Mouse (Mus musculus) limb, embryonic 15.5 days (tissue): ENCODE data around the gene Nusap1. TPM values are rescaled to one million over a fixed set of nuclear protein-coding genes. Genes with fewer than 3 reads are reported as not detected.
A peak's percentile ranks its signal among the peaks of the same experiment; 100 is the strongest.
"Not testable (repeated sequence)": the region's sequence is repeated elsewhere in the genome, so short reads cannot be mapped to it uniquely, and the experiment has no call there.

ENCODE experiments used
- ATAC-seq: fragments of 200-750 bp; cut with Nextera tagmentation; 2 replicates; pipeline ENCODE4 v1.8.0; 2017; ENCODE audit warnings: low read depth, moderate TSS enrichment; ENCODE audit not compliant: insufficient number of reproducible peaks, low FRiP score, low TSS enrichment
- H3K27ac ChIP-seq: fragments of 300-500 bp; sonication (generic); 2 replicates; pipeline ENCODE4 v1.5.1; 2015; ENCODE audit warnings: moderate library complexity, mild to moderate bottlenecking, inconsistent platforms
- H3K27me3 ChIP-seq: fragments of 300-500 bp; sonication (generic); 2 replicates; pipeline ENCODE4 v1.6.1; 2015; ENCODE audit warnings: inconsistent platforms
- H3K36me3 ChIP-seq: fragments of 300-500 bp; sonication (generic); 2 replicates; pipeline ENCODE4 v1.6.1; 2015; ENCODE audit warnings: inconsistent platforms
- H3K4me1 ChIP-seq: fragments of 300-500 bp; sonication (generic); 2 replicates; pipeline ENCODE4 v1.6.1; 2015; ENCODE audit warnings: inconsistent platforms
- H3K4me2 ChIP-seq: fragments of 300-500 bp; sonication (generic); 2 replicates; pipeline ENCODE4 v1.6.1; 2015; ENCODE audit warnings: mild to moderate bottlenecking, inconsistent platforms
- H3K4me3 ChIP-seq: fragments of 300-500 bp; sonication (generic); 2 replicates; pipeline ENCODE4 v1.5.1; 2015; ENCODE audit warnings: mild to moderate bottlenecking, inconsistent platforms
- H3K9ac ChIP-seq: fragments of 300-500 bp; sonication (generic); 2 replicates; pipeline ENCODE4 v1.6.1; 2015; ENCODE audit warnings: inconsistent platforms
- H3K9me3 ChIP-seq: fragments of 300-500 bp; sonication (generic); 2 replicates; pipeline ENCODE4 v1.6.1; 2016; ENCODE audit warnings: inconsistent platforms
- WGBS: fragments of 180-500 bp; shearing (Covaris S2); methylation state at CpG from one replicate; pipeline ENCODE4 v1.1.7; 2015; 5-methylcytosine and 5-hydroxymethylcytosine counted together
- polyA plus RNA-seq: library from polyadenylated mRNA; unstranded; fragments of >200 nt; fragmentation: Nextera tagmentation; extraction: Ambion mirVana; gene quantifications from 2 replicates; pipeline ENCODE4 v1.2.1, GENCODE M21; 2015

Gene Nusap1
- polyA plus RNA-seq, 1 experiment from 2014 or later = 60.3 TPM

GRCm38 (mm10) chr2:119601027-119601426 is 17.1 kb upstream of the Nusap1 start:
- H3K36me3 ChIP-seq = peaks cover 57% of the 10 kb centered on the region
- no peak overlapping the region for H3K9ac ChIP-seq
- no peak overlapping the region for H3K4me3 ChIP-seq
- no peak overlapping the region for H3K27ac ChIP-seq
- no peaks in the 10 kb centered on the region for H3K9me3 ChIP-seq
- 0 out of 2 replicates have a peak, but pooled peaks cover 2% of the 10 kb centered on the region for H3K4me1 ChIP-seq
- no peaks in the 10 kb centered on the region for H3K27me3 ChIP-seq
- no peak overlapping the region for H3K4me2 ChIP-seq
- WGBS = 74% methylated on average over 4 of the region's 4 CpGs
- ATAC-seq = no peak

- not testable (repeated sequence) for H3K9ac ChIP-seq, H3K27me3 ChIP-seq, H3K4me1 ChIP-seq, H3K4me2 ChIP-seq, H3K27ac ChIP-seq, H3K4me3 ChIP-seq, ATAC-seq, H3K9me3 ChIP-seq
- peaks cover 55% of the 10 kb centered on the region for H3K36me3 ChIP-seq
- 41% methylated on average over 3 of the region's 3 CpGs for WGBS
Measured at GRCm38 (mm10) chr2:119601575-119601974, 16.5 kb upstream of the Nusap1 start.

DNA sequence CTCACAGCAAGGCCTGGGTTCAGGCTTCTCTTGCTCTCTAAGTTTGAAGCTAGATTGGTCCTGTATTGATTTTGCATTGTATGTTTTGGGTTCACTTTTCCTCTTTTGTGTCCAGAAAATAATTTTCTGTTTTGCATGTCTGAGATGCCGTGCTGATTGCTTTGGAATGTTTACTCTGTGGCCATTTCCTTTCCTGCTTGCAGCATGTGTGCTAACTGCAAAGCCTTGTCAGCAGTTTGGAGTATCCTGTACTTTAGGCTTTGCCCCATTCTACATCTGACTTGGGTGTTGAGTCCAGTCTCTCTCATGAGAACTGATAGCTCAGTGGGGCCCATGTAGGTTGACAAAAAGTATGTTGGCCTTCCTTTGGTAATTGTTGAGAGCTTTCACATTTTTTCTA is 15.6 kb upstream of the Nusap1 start:
- Histone ChIP-seq H3K9ac (no peak overlapping the region), H3K9me3 (no peaks in the 10 kb centered on the region), H3K4me2 (no peak overlapping the region), H3K27ac (no peak overlapping the region), H3K4me3 (no peak overlapping the region), H3K27me3 (no peaks in the 10 kb centered on the region), H3K36me3 (peaks cover 52% of the 10 kb centered on the region), H3K4me1 (0 out of 2 replicates have a peak, but pooled peaks cover 2% of the 10 kb centered on the region)
- 70% methylated on average over 1 of the region's 1 CpGs for WGBS
- ATAC-seq = no peak

DNA sequence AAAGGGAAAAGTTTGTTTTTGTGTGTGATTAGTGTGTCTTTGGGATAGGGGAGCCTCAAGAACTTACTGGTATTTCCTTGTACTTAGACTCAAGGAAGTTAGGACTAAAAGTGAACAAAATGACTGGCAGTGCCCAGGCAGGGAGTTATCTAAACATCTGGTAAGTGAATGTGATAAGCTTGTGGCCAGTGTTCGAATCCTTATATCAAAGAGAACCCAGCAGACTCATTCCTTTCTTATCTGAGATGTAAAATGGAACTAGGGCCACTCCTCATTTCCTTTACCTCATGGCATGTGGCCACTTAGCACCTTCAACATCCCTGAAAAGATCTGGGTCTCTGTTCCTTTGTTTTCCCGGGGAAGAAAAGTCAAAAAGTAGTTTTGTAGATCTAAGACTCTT is 14.2 kb upstream of the Nusap1 start:
- peaks cover 54% of the 10 kb centered on the region for H3K36me3 ChIP-seq
- H3K9ac ChIP-seq = no peak overlapping the region
- 84% methylated on average over 2 of the region's 2 CpGs for WGBS
- H3K4me3 ChIP-seq = no peak overlapping the region
- no peak overlapping the region for H3K27ac ChIP-seq
- H3K9me3 ChIP-seq = no peaks in the 10 kb centered on the region
- no peak for ATAC-seq
- H3K4me1 ChIP-seq = 0 out of 2 replicates have a peak, but pooled peaks cover 2% of the 10 kb centered on the region
- H3K4me2 ChIP-seq = no peak overlapping the region
- H3K27me3 ChIP-seq = no peaks in the 10 kb centered on the region

DNA sequence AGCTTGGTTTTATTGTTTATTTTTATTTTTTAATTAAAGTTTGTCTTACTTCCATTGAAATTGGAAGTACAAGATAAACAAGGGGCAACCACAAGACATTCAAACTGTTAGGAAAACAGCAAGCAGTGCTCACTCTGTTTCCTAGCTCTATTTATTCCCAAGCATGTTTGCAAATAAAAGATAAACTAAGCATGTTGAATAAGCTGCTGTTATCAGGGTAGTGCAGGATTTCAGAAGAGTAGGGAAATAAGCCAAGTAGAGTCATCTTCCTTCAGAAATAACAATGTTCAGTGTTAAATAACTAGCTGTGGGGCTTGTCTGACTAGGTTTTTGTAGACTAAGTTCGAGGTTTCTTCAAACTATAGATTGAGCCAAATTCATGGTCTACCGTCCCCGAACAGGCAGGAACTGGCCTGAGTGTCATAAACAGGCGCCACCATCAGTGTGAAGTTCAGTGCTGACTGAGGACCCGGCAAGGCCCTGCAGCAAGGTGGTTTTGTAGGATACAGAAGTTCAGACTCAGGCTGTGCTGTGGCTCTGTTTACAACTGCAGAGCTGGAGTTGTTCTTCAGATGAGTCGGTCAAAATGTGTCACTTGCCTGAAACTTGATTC is 12.6 kb upstream of the Nusap1 start:
- WGBS = 87% methylated on average over 6 of the region's 6 CpGs
- H3K4me1 ChIP-seq = 0 out of 2 replicates have a peak, but pooled peaks cover 2% of the 10 kb centered on the region
- no peak overlapping the region for H3K4me3 ChIP-seq
- no peak overlapping the region for H3K4me2 ChIP-seq
- no peak overlapping the region for H3K27ac ChIP-seq
- H3K27me3 ChIP-seq = no peaks in the 10 kb centered on the region
- no peaks in the 10 kb centered on the region for H3K9me3 ChIP-seq
- peaks cover 49% of the 10 kb centered on the region for H3K36me3 ChIP-seq
- H3K9ac ChIP-seq = no peak overlapping the region
- no peak for ATAC-seq

DNA sequence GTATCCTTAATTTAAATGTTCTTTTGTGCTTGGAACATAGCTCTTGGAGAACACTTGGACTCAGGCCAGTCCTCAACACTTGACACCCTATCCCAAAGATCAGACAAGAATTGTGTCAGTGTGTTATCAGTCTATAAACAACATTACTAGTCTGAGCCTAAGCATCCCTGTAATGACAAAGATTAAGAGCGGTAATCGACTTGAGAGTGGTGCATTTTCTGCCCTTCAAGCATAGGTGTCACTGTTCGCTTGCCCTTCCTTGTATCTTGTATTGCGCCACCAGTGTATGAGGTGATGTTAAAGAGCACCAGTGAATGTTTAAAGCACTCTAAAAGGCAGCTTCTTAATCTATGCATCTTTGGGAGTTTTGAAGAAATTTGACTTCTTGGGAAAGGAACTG is 11.1 kb upstream of the Nusap1 start:
- Histone ChIP-seq H3K4me1 (no peaks in the 10 kb centered on the region), H3K9ac (no peak overlapping the region), H3K4me3 (no peak overlapping the region), H3K27me3 (no peaks in the 10 kb centered on the region), H3K9me3 (no peaks in the 10 kb centered on the region), H3K36me3 (peaks cover 53% of the 10 kb centered on the region), H3K27ac (no peak overlapping the region), H3K4me2 (no peak overlapping the region)
- ATAC-seq = no peak
- WGBS = 93% methylated on average over 4 of the region's 4 CpGs

DNA sequence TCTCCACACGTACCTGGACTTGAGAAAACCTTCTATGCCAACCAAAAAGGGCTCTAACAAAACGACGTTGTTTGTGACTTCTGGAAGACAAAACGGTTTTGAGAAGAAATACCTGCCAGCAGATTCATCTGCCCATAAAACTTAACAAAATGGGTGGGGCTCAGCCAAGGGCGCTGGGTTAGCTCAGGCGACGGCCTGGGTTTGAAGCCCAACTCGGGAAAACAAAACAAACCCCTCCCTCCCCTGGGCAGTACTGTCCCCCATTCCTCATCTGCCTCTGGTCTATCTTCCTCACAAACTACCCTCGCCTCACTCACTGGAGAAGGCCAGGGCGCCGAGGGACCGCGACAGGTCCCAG is 278 bp upstream of the Nusap1 start:
- peaks cover 20% of the 10 kb centered on the region for H3K4me1 ChIP-seq
- ATAC-seq = no peak
- H3K27ac ChIP-seq = peak overlapping the region; percentile 63; the same call in 1 of the 2 replicates
- H3K27me3 ChIP-seq = no peaks in the 10 kb centered on the region
- peak overlapping the region; percentile 52 for H3K9ac ChIP-seq
- WGBS = under 1% methylated on average over 13 of the region's 13 CpGs
- H3K4me2 ChIP-seq = peak overlapping the region; percentile 87
- peak overlapping the region; percentile 85 for H3K4me3 ChIP-seq
- 0 out of 2 replicates have a peak, but pooled peaks cover 2% of the 10 kb centered on the region for H3K36me3 ChIP-seq
- H3K9me3 ChIP-seq = no peaks in the 10 kb centered on the region

DNA sequence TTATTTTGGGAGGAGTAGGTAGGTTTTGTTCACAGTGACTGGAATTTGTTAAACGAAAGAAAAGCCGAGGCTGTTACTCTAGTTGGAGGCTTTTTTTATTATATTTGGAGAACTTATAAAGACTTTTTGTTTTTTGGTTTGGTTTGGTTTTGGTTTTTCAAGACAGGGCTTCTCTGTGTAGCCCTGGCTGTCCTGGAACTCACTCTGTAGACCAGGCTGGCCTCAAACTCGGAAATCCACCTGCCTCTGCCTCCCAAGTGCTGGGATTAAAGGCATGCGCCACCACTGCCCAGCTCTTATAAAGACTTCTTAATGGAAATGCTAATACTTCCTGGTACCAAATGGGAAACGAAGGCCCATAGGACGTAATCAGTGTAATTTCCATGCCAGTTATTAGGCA is 904 bp downstream of the Nusap1 start:
- peak overlapping the region; percentile 17; the same call in 1 of the 2 replicates for H3K9ac ChIP-seq
- ATAC-seq = not testable (repeated sequence)

DNA sequence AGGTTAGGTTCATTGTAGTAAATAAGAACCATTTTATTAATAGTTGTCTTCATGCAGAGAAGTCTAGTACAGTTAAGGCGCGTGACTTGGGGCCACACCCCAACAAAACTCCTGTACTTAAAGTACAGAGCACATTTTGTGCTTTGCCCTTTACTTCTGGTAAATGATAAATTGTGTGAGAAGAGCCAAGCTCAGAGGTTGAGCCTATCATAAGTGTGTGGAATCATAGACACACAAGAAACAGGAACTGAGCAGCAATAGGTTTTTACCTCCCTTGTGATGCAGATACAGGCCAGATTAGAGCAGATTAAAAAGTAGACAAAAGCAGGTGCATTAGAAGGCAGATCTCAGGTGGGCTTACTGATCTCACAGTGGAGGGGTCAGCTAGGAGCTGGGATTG is 3.2 kb downstream of the Nusap1 start:
- no peak overlapping the region for H3K4me3 ChIP-seq
- H3K27ac ChIP-seq = no peak overlapping the region
- H3K27me3 ChIP-seq = no peaks in the 10 kb centered on the region
- no peak for ATAC-seq
- 91% methylated on average over 2 of the region's 2 CpGs for WGBS
- 0 out of 2 replicates have a peak overlapping the region, but pooled peaks have one; percentile 2 for H3K4me2 ChIP-seq
- peaks cover 20% of the 10 kb centered on the region for H3K4me1 ChIP-seq
- H3K36me3 ChIP-seq = peaks cover 20% of the 10 kb centered on the region; the same call in 1 of the 2 replicates
- no peaks in the 10 kb centered on the region for H3K9me3 ChIP-seq
- no peak overlapping the region for H3K9ac ChIP-seq

More for the DNA sequence above, 904 bp downstream of the Nusap1 start:
- Histone ChIP-seq H3K4me1 (peaks cover 20% of the 10 kb centered on the region), H3K4me2 (peak overlapping the region; percentile 74), H3K4me3 (peak overlapping the region; percentile 85)
- H3K27me3 ChIP-seq, H3K27ac ChIP-seq, H3K36me3 ChIP-seq, H3K9me3 ChIP-seq: not testable (repeated sequence)
- WGBS = 12% methylated on average over 6 of the region's 6 CpGs

- no peak overlapping the region for H3K4me2 ChIP-seq
- no peaks in the 10 kb centered on the region for H3K27me3 ChIP-seq
- H3K4me1 ChIP-seq = no peaks in the 10 kb centered on the region
- H3K4me3 ChIP-seq = no peak overlapping the region
- WGBS = 75% methylated on average over 1 of the region's 1 CpGs
- H3K36me3 ChIP-seq = peaks cover 72% of the 10 kb centered on the region
- no peaks in the 10 kb centered on the region for H3K9me3 ChIP-seq
- H3K9ac ChIP-seq = no peak overlapping the region
- no peak for ATAC-seq
- H3K27ac ChIP-seq = no peak overlapping the region
Measured at GRCm38 (mm10) chr2:119636781-119637180, 18.7 kb downstream of the Nusap1 start.

GRCm38 (mm10) chr2:119641214-119641912 is 23.3 kb downstream of the Nusap1 start:
- Histone ChIP-seq H3K4me3 (no peak overlapping the region), H3K9ac (no peak overlapping the region), H3K4me1 (no peaks in the 10 kb centered on the region), H3K9me3 (no peaks in the 10 kb centered on the region), H3K36me3 (peaks cover 79% of the 10 kb centered on the region), H3K27me3 (no peaks in the 10 kb centered on the region), H3K27ac (no peak overlapping the region), H3K4me2 (no peak overlapping the region)
- 94% methylated on average over 5 of the region's 5 CpGs for WGBS
- no peak for ATAC-seq

- no peak for ATAC-seq
- Histone ChIP-seq H3K4me1 (no peaks in the 10 kb centered on the region), H3K36me3 (peaks cover 78% of the 10 kb centered on the region), H3K4me2 (no peak overlapping the region), H3K27me3 (no peaks in the 10 kb centered on the region), H3K4me3 (no peak overlapping the region), H3K9ac (no peak overlapping the region), H3K9me3 (no peaks in the 10 kb centered on the region), H3K27ac (no peak overlapping the region)
- WGBS = 92% methylated on average over 5 of the region's 5 CpGs
Measured at GRCm38 (mm10) chr2:119644254-119644653, 26.2 kb downstream of the Nusap1 start.
